In the genomic region with DNA sequence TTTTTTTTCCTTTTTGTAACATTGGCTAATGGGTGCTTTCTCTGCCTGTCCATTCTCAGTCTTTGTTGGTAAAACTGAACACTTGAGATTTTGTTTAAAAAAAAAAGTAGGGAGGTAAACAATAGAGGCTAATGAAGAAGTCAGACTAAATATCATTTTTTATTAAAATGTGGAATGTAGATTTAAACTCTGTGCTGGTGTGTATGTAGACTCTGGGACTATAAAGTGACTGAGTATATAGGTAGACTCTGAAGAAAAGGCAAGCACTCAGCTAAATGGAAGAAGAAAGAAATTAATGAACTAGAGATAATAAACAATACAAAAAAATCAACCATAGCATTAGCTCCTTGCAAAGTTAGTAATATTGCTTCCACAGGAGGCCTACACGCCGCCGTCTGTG, we compare ENCODE assay signal across 13 mouse cellular contexts. TPM values are rescaled to one million over a fixed set of nuclear protein-coding genes. Genes with fewer than 3 reads are reported as not detected.
DNase-seq lines count a peak whose midpoint lies in the region; ATAC-seq and TF ChIP-seq lines count a peak whose summit lies in the region.
"Had no signal": no experiment of that assay in that cellular context is flagged by ENCODE, and none has a peak within 500 bp of the region (broad histone marks: within the 10 kb centered on the region; RNA-seq: fewer than 3 reads in every experiment).

A gene (plus strand): TSS at position 301 of the 400 bp plus-strand sequence.

- H3K4me1 ChIP-seq in ES-E14 (ENCODE audit: control insufficient read depth in 2 of 2, insufficient read depth in 2 of 2, low read length in 2 of 2, poor library complexity in 1 of 2): no peaks in the 10 kb centered on the region
- no peaks in the 10 kb centered on the region for H3K4me1 ChIP-seq in hindbrain, postnatal 0 days (ENCODE audit: insufficient read depth, low read length)
- H3K4me1 ChIP-seq: embryonic facial prominence, embryonic 12.5 days had no signal

- no peaks in the 10 kb centered on the region for H3K36me3 ChIP-seq in ES-E14 (ENCODE audit: control insufficient read depth, insufficient read depth, low read length, poor library complexity, severe bottlenecking)
- H3K36me3 ChIP-seq in hindbrain, postnatal 0 days (ENCODE audit: insufficient read depth, low read length): no peaks in the 10 kb centered on the region
- H3K36me3 ChIP-seq: embryonic facial prominence, embryonic 12.5 days had no signal

- H3K27me3 ChIP-seq in hindbrain, postnatal 0 days (ENCODE audit: insufficient read depth, low read length): no peaks in the 10 kb centered on the region
- H3K27me3 ChIP-seq: embryonic facial prominence, embryonic 12.5 days had no signal

- no peak for ATAC-seq in hindbrain, postnatal 0 days
- no peak for ATAC-seq in erythroid progenitor cell, adult 5-6 weeks (replicated peaks; ENCODE audit: low FRiP score, poor library complexity, severe bottlenecking)

- no peak within 1 kb of the TSS for H3K4me2 ChIP-seq in hindbrain, postnatal 0 days (ENCODE audit: low read depth, low read length)
- H3K4me2 ChIP-seq: embryonic facial prominence, embryonic 12.5 days; hindbrain, embryonic 14.5 days had no signal

- no peak within 1 kb of the TSS for H3K4me3 ChIP-seq in ES-E14 (ENCODE audit: insufficient read depth in 1 of 2, low read depth in 1 of 2, low read length in 2 of 2, poor library complexity in 1 of 2, severe bottlenecking in 1 of 2)
- H3K4me3 ChIP-seq in hindbrain, postnatal 0 days (ENCODE audit: low read length): no peak within 1 kb of the TSS
- H3K4me3 ChIP-seq: embryonic facial prominence, embryonic 12.5 days had no signal

- H3K9ac ChIP-seq in ES-E14 (ENCODE audit: insufficient read depth, low read depth, low read length, poor library complexity, severe bottlenecking): no peak within 1 kb of the TSS
- no peak within 1 kb of the TSS for H3K9ac ChIP-seq in hindbrain, postnatal 0 days (replicated peaks; ENCODE audit: low read length)
- H3K9ac ChIP-seq: embryonic facial prominence, embryonic 12.5 days; hindbrain, embryonic 14.5 days; liver, embryonic 14.5 days had no signal

- in situ Hi-C loops in ES-E14 (cut with MboI; ENCODE audit: low sequenced_read_pairs in 2 of 2, unreplicated experiment in 2 of 2): no loop called here

- no peak for TF ChIP-seq CTCF in hindbrain, postnatal 0 days (IDR thresholded peaks at IDR 0.05; ENCODE audit: low read depth)

- DNase-seq in heart, postnatal 10 days: no peak
- DNase-seq in heart, adult 11 months: no peak
- no peak for DNase-seq in ES-E14 (ENCODE audit: low read depth, low spot score)
- DNase-seq in gastrocnemius, adult 8-10 months (ENCODE audit: low spot score in 2 of 2): no peak
- no peak for DNase-seq in layer of hippocampus, postnatal 36 days
- no peak for DNase-seq in cerebellum, adult 11 months
- DNase-seq in hindbrain, postnatal 0 days (ENCODE audit: low spot score): no peak
- DNase-seq: right cerebral cortex, postnatal 25 days had no signal

- 100% methylated on average over 3 of the region's 3 CpGs for WGBS in hindbrain, postnatal 0 days

- H3K9me3 ChIP-seq in ES-E14 (ENCODE audit: control insufficient read depth, insufficient read depth, low read depth, low read length): no peaks in the 10 kb centered on the region
- no peaks in the 10 kb centered on the region for H3K9me3 ChIP-seq in hindbrain, postnatal 0 days (ENCODE audit: low read length)
- H3K9me3 ChIP-seq: embryonic facial prominence, embryonic 12.5 days had no signal

- intact Hi-C loops in heart, postnatal 10 days (cut with DNase I): no loop called here

- H3K27ac ChIP-seq in ES-E14 (ENCODE audit: insufficient read depth, low read depth, low read length, poor library complexity, severe bottlenecking): no peak within 1 kb of the TSS
- no peak within 1 kb of the TSS for H3K27ac ChIP-seq in hindbrain, postnatal 0 days
- H3K27ac ChIP-seq: embryonic facial prominence, embryonic 12.5 days; hindbrain, embryonic 14.5 days; kidney, postnatal 0 days; liver, embryonic 14.5 days had no signal

TF ChIP-seq in ES-E14, 5 proteins besides CTCF, POLR2A, EP300 and RAD21:
- no peak for TF ChIP-seq ZNF384 (IDR thresholded peaks at IDR 0.05; ENCODE audit: low read depth, low read length)
- TF ChIP-seq HCFC1 (IDR thresholded peaks at IDR 0.05; ENCODE audit: borderline replicate concordance, insufficient read depth, low read length): no peak
- TF ChIP-seq CHD2 (IDR thresholded peaks at IDR 0.05; ENCODE audit: low read depth, low read length): no peak
TF ChIP-seq in ES-E14: peak in this region for 0.

RNA-seq across cellular contexts. Expression of the gene that starts here (rescaled TPM):
- total RNA-seq in heart, postnatal 10 days (2021): 10 to 100 TPM; 90.4 to 97.7 TPM
- 43.6 and 48.4 TPM in 2 replicates for total RNA-seq in ES-E14 (2012; rRNA removed)
- 100 to 1,000 TPM in 3 of 4 experiments, 10 to 100 TPM in 1; 69.8 to 164 (median 126) TPM for total RNA-seq in gastrocnemius, adult 8-10 months (2022)
- total RNA-seq in layer of hippocampus, postnatal 36 days (2021): 10 to 100 TPM; 47.0 to 64.1 TPM
- 0.47 and 1.0 TPM in 2 replicates for total RNA-seq in hindbrain, postnatal 0 days (2014; rRNA removed)
- polyA plus RNA-seq in hindbrain, postnatal 0 days (2015; fragmentation: Nextera tagmentation; extraction: Ambion mirVana): 0.73 and 1.8 TPM in 2 replicates
- total RNA-seq in erythroid progenitor cell, adult 5-6 weeks (2015; ENCODE audit: low replicate concordance): 5.8 TPM in 1 of 2 replicates, not detected in the other
- total RNA-seq in erythroid progenitor cell, adult 5-6 weeks (2017; ENCODE audit: low replicate concordance): 1.7 TPM in 1 of 2 replicates, not detected in the other
